Mouse (Mus musculus): ENCODE measurements at regions not wholly inside any gene's neighbourhood (a gene's known extent, or its start where the extent isn't known, plus 50 kb on each side); places are given as distances from the start of the nearest gene placed in this dataset.

GRCm38 (mm10) chr4:154749160-154749559, 81.5 kb upstream of the Actrt2 start:
- no peak overlapping the region for H3K4me3 ChIP-seq (replicated peaks; ENCODE audit: low read length)
- H3K4me1 ChIP-seq (replicated peaks; ENCODE audit: low read depth, low read length): peaks cover 16% of the 10 kb centered on the region
- no peaks in the 10 kb centered on the region for H3K36me3 ChIP-seq (ENCODE audit: insufficient read depth, low read length)
- TF ChIP-seq POU5F1 (IDR thresholded peaks at IDR 0.05; ENCODE audit: borderline replicate concordance, low read length) (no peak), CTCF (conservative IDR thresholded peaks at IDR 0.05; ENCODE audit: low read length) (peak; percentile 69)
- H3K9me3 ChIP-seq (ENCODE audit: low read length): no peaks in the 10 kb centered on the region
- H3K27me3 ChIP-seq (ENCODE audit: insufficient read depth, low read length): peaks cover 44% of the 10 kb centered on the region

DNA sequence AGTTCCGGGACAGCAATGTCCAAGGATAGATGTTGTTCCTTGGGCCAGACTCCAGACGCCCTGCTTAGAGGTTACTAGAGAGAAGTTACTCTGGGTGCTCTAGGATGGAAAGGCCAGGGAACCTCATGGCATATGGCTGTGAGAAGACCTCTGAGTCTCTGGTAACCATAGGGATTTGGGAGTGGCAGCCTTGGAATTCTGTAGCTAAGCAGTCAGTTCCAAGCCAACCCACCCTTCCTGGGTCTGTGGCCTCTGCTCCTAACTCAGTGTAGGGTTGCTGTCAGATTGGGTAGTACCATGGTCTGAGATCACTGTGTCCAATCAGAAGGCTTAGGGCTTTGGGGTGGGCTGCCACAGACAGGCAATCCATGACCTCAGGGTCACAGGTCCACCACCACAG, 82.3 kb upstream of the Actrt2 start:
- Histone ChIP-seq H3K36me3 (ENCODE audit: insufficient read depth, low read length) (no peaks in the 10 kb centered on the region), H3K4me1 (replicated peaks; ENCODE audit: low read depth, low read length) (peaks cover 16% of the 10 kb centered on the region), H3K4me3 (replicated peaks; ENCODE audit: low read length) (no peak overlapping the region), H3K9me3 (ENCODE audit: low read length) (no peaks in the 10 kb centered on the region), H3K27me3 (ENCODE audit: insufficient read depth, low read length) (peaks cover 35% of the 10 kb centered on the region)
- TF ChIP-seq NANOG (IDR thresholded peaks at IDR 0.05; ENCODE audit: borderline replicate concordance, low read length) (no peak), CTCF (conservative IDR thresholded peaks at IDR 0.05; ENCODE audit: low read length) (no peak), POU5F1 (IDR thresholded peaks at IDR 0.05; ENCODE audit: borderline replicate concordance, low read length) (no peak)

DNA sequence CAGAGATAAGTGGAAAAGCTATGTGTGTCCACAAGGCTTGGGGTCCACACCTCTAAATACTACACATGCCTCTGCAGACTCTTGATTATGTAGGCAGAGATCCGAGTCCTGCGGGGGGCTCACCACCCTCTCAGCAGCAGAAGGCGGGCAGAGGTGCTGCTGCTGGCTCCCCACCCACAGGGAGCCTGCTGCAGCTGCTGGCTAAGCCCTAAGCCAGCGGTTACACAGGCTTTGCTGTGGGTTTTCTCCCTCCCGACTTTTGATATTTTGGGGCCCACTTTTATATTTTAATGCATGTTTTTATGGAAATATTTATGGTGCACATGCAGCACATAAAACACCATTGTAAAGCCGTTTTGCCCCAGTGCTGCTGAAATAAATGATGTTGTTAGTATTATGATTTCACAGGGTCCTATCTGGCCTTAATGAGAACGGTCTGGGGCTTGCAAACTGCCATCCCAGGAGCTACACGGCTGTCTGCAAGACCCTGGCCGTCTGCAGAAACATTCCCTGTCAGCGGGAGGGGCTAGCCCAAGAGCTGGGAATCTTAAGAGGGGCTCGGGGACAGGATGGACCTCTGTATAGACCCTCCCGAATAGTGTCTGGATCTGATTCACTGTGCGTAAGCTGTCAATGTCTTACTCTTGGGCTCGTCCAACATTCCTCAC, 82.9 kb upstream of the Actrt2 start:
- Histone ChIP-seq H3K4me3 (replicated peaks; ENCODE audit: low read length) (no peak overlapping the region), H3K36me3 (ENCODE audit: insufficient read depth, low read length) (no peaks in the 10 kb centered on the region), H3K9me3 (ENCODE audit: low read length) (no peaks in the 10 kb centered on the region), H3K4me1 (replicated peaks; ENCODE audit: low read depth, low read length) (peaks cover 16% of the 10 kb centered on the region), H3K27me3 (ENCODE audit: insufficient read depth, low read length) (peaks cover 31% of the 10 kb centered on the region)
- TF ChIP-seq NANOG (IDR thresholded peaks at IDR 0.05; ENCODE audit: borderline replicate concordance, low read length) (no peak), CTCF (conservative IDR thresholded peaks at IDR 0.05; ENCODE audit: low read length) (no peak), POU5F1 (IDR thresholded peaks at IDR 0.05; ENCODE audit: borderline replicate concordance, low read length) (no peak)

- Histone ChIP-seq H3K4me3 (replicated peaks; ENCODE audit: low read length) (no peak overlapping the region), H3K36me3 (ENCODE audit: insufficient read depth, low read length) (no peaks in the 10 kb centered on the region), H3K9me3 (ENCODE audit: low read length) (no peaks in the 10 kb centered on the region), H3K4me1 (replicated peaks; ENCODE audit: low read depth, low read length) (peaks cover 16% of the 10 kb centered on the region), H3K27me3 (ENCODE audit: insufficient read depth, low read length) (peaks cover 13% of the 10 kb centered on the region; the same call in 1 of the 2 replicates)
- peak; percentile 18; the same call in 1 of the 2 replicates for TF ChIP-seq CTCF (conservative IDR thresholded peaks at IDR 0.05; ENCODE audit: low read length)
- TF ChIP-seq POU5F1 (IDR thresholded peaks at IDR 0.05; ENCODE audit: borderline replicate concordance, low read length): no peak
- no peak for TF ChIP-seq NANOG (IDR thresholded peaks at IDR 0.05; ENCODE audit: borderline replicate concordance, low read length)
Observed at GRCm38 (mm10) chr4:154754445-154754844, 82.8 kb upstream of the Ttc34 start.

DNA sequence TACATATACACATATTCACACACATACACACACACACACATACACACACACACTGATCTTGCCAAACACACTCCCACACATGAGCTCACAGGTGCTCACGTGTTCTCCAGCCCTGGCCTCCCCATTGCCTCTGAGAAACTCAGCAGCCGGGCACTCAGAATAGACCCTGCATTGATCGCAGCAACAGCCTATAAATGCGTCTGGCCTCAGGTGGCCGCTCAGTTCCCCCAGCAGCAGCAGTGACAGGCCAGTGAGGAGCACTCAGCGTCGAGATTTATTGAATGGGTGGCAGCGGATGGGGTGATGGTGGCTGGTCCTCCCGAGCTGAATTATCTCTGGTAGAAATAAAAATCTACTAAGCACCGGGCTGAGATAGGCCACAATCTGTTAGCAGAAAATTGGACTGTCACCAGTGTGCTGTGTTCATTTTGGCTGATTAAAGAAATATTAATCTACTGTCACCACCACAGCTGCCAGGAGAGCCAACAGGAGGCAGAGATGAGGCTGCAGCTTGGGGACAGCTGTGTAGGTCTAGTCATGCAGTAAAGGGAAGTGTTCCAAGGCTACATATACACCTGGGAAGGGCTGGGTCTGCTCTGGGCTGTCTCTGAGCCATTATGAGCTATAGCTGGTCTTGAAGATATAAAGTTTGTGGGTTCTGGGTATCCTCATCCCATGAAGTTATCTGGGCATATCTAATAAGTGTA, 80.4 kb upstream of the Ttc34 start:
- no peak for TF ChIP-seq CTCF (conservative IDR thresholded peaks at IDR 0.05; ENCODE audit: low read length)
- no peaks in the 10 kb centered on the region for H3K36me3 ChIP-seq (ENCODE audit: insufficient read depth, low read length)

DNA sequence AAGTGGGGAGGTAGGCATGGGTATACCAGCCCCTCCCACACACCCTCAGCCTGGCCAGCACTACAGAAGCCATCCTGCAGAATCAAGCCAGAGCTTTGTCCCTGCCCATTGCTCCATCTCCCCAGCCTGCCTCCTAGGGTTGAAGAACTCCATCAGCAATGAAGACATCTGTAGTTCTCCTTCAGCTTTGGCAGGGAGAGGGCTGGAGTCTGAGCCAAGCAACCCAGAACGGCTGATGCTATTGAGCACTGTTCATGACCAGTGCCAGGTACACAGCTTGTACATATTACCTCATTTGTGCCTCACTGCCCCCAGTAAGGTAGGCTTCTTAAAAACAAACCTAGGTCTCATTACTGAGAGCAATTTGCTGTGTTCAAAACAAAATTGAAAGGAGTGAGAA, 77.4 kb upstream of the Ttc34 start:
- H3K36me3 ChIP-seq (ENCODE audit: insufficient read depth, low read length): no peaks in the 10 kb centered on the region
- H3K4me3 ChIP-seq (replicated peaks; ENCODE audit: low read length): no peak overlapping the region
- H3K4me1 ChIP-seq (replicated peaks; ENCODE audit: low read depth, low read length): peaks cover 6% of the 10 kb centered on the region
- H3K9me3 ChIP-seq (ENCODE audit: low read length): no peaks in the 10 kb centered on the region
- H3K27me3 ChIP-seq (ENCODE audit: insufficient read depth, low read length): peaks cover 16% of the 10 kb centered on the region; the same call in 1 of the 2 replicates
- TF ChIP-seq CTCF (conservative IDR thresholded peaks at IDR 0.05; ENCODE audit: low read length) (no peak), POU5F1 (IDR thresholded peaks at IDR 0.05; ENCODE audit: borderline replicate concordance, low read length) (no peak), NANOG (IDR thresholded peaks at IDR 0.05; ENCODE audit: borderline replicate concordance, low read length) (no peak)

More for the DNA sequence above, 80.4 kb upstream of the Ttc34 start:
- no peaks in the 10 kb centered on the region for H3K4me1 ChIP-seq (replicated peaks; ENCODE audit: low read depth, low read length)
- H3K27me3 ChIP-seq (ENCODE audit: insufficient read depth, low read length): peaks cover 11% of the 10 kb centered on the region; the same call in 1 of the 2 replicates
- no peaks in the 10 kb centered on the region for H3K9me3 ChIP-seq (ENCODE audit: low read length)
- H3K4me3 ChIP-seq (replicated peaks; ENCODE audit: low read length): no peak overlapping the region

DNA sequence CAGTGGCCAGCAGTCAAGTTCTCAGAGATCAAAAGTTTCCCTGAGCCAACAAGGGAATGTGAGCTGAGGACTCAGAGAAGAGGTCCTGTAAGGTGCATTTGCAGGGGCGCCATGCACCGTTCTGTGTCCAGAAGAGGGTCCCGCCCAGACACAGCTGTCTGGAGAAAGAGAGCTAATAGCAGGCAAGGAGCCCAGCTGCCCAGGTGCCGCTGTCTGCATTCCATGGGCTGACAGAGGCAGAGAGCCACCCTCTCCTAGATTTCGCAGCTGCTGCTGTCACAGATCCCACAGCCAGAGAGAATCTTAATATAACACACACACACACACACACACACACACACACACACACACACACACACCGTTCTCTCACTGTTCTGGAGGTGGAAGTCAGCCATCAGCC, 73.0 kb upstream of the Ttc34 start:
- H3K36me3 ChIP-seq (ENCODE audit: insufficient read depth, low read length): no peaks in the 10 kb centered on the region
- H3K4me3 ChIP-seq (replicated peaks; ENCODE audit: low read length): peak overlapping the region; percentile 37; the same call in 1 of the 2 replicates
- no peak for TF ChIP-seq POU5F1 (IDR thresholded peaks at IDR 0.05; ENCODE audit: borderline replicate concordance, low read length)
- TF ChIP-seq NANOG (IDR thresholded peaks at IDR 0.05; ENCODE audit: borderline replicate concordance, low read length): no peak
- no peak for TF ChIP-seq CTCF (conservative IDR thresholded peaks at IDR 0.05; ENCODE audit: low read length)
- H3K27me3 ChIP-seq (ENCODE audit: insufficient read depth, low read length): peaks cover 20% of the 10 kb centered on the region; the same call in 1 of the 2 replicates
- no peaks in the 10 kb centered on the region for H3K9me3 ChIP-seq (ENCODE audit: low read length)
- peaks cover 6% of the 10 kb centered on the region for H3K4me1 ChIP-seq (replicated peaks; ENCODE audit: low read depth, low read length)

DNA sequence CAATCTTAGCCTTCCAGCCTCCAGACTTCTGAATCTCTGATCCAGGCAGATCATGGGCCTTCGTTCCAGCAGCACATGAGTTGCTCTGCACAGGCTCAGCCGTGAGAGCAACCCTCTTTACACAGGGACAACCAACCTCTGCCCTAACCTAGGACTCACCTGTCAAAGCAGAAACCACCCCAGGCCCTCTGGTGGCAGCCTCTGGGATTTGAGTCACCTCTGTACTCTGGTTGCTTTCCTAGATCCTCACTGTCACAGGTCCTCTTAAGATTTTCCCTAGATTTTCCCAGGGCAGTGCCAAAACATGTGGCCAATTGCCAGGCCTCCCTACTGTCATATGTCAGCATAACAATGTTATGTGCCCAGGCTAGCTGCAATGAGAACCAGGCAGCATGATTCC, 71.1 kb upstream of the Ttc34 start:
- Histone ChIP-seq H3K27me3 (ENCODE audit: insufficient read depth, low read length) (peaks cover 24% of the 10 kb centered on the region), H3K4me3 (replicated peaks; ENCODE audit: low read length) (no peak overlapping the region), H3K9me3 (ENCODE audit: low read length) (no peaks in the 10 kb centered on the region), H3K36me3 (ENCODE audit: insufficient read depth, low read length) (no peaks in the 10 kb centered on the region), H3K4me1 (replicated peaks; ENCODE audit: low read depth, low read length) (peaks cover 6% of the 10 kb centered on the region)
- TF ChIP-seq POU5F1 (IDR thresholded peaks at IDR 0.05; ENCODE audit: borderline replicate concordance, low read length) (no peak), CTCF (conservative IDR thresholded peaks at IDR 0.05; ENCODE audit: low read length) (peak; percentile 40)
